Mouse (Mus musculus) left cerebral cortex, postnatal 14 days (tissue): Measurements from ENCODE around the gene Lrrc34. TPM values are rescaled to one million over a fixed set of nuclear protein-coding genes. Genes with fewer than 3 reads are reported as not detected.
A peak's percentile ranks its signal among the peaks of the same experiment; 100 is the strongest.

Experiments
- DNase-seq, 2 experiments: peaks; one replicate each; pipeline ENCODE4 v3.0.0; 2021 to 2022; ENCODE audit warnings: low spot score in 2 of 2, mixed read lengths in 1 of 2
- intact Hi-C: fragments of 180-260 bp; cut with DNase I; formaldehyde crosslinking; loops from one replicate; pipeline ENCODE4 v1.15.1; 2025
- total RNA-seq, 2 experiments: library from RNA; stranded (reverse); gene quantifications; 2 replicates each; pipeline ENCODE4 v1.2.3; 2021

Lrrc34 gene
- total RNA-seq, 2 experiments from 2014 or later = 0.18 TPM; not detected in 1

DNA sequence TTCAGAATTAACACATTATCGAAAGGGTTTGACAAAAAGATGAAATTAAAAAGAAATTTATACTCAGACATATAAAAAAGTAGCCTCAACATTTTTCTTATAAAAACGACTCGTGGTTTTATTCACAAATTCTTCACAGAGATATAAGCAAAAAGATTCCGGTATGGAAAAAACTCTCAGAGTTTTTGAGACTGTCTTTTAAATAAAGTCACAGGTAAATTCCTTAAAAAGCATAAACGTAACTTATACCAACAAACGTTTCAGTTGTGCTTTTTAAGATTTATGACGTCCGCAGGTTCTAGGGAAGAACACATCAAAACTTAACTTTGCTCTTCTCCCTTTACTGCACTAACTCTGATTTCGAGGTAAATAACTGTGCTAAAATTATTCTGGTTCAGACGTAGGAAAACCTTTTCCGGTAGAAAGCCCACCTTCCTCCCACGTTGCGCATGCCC is 46.0 kb downstream of the Lrrc34 start:
- intact Hi-C loops = loop anchor here (5.0 to 10.0 kb wide), 3 partner anchors 191 to 363 kb away; partner anchors contain the start of genes Phc3 and Sec62
- DNase-seq = no peak

DNA sequence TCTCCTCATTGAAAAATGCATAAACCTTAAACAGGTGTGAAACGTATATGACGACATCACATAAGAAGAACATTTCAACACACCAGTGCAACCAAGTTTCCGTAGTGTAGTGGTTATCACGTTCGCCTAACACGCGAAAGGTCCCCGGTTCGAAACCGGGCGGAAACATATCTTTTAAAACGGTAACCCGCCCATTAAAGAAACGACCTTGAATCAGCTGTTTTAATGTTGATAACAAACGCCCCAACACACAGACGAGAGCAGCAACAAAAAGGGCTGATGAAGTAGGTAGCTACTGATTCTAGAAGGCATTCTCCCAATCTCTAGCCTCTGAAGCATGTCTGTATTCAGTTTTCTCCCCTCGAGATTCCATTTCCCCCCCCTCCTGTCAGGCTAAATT is 46.5 kb downstream of the Lrrc34 start:
- intact Hi-C loops = loop anchor here (5.0 to 10.0 kb wide), 3 partner anchors 191 to 364 kb away; partner anchors contain the start of genes Phc3 and Sec62
- DNase-seq = peak; percentile 81 to 94

DNA sequence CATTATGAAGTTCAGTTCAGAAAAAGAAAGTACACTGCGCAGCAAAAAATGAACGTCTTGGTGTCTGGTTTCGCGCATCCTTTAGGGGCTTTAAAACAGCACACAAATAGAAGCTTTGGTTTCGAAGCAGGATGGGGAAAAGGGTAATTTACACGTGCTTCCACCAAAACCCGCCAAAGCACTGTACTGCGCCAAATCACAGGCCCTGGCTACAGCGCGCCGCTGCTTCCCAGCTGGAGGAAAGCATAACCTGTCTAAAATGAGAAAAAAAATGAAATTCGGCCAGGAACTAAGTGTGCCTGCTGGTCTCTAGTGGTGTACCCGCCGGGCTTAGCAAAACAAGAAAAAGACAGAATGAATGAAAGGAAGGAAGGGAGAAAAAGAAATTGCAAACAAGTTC is 47.0 kb downstream of the Lrrc34 start:
- intact Hi-C loops = loop anchor here (5.0 to 10.0 kb wide), 3 partner anchors 192 to 364 kb away; partner anchors contain the start of genes Phc3 and Sec62

DNA sequence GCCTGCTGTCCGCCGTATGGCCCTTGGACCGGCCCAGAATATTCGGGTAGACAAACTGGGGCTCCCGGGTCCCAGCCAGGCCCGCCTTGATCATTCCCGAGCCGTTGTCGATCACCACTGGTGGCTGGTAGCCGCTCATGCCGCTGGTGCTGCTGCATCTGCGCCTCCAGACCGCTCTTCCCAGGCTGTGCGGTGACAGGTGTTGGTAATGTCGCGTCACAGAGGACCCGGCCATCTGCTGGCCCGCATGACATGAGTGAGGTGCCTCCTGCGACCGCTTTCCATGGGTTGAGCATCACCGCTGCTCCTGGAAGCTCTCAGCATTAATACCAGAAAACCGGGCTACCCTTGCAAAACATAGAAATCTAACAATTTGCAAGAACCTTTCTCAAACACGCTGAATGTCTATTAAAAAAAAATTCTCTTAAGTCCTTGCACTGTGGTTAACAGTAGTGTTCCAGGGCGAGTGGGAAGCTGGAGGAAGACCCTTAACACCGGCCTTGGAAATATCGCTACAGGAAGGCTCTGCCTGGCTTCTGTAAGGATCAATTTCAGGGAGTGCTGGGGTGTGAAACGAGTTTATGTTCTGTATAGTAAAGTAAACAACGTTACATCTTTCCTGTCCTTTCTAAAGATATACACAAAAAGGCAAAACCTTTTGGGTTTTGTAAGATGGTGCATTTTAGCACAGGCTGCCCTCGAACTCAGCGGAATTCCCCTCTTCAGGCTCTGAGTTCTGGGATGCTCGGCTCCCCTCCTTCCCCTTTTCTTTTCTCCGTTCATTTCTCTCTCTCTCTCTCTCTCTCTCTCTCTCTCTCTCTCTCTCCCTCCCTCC is 47.7 kb downstream of the Lrrc34 start, which contains the start of gene Actrt3:
Gene Actrt3, minus strand, starts transcription at position 229 of the 835 bp plus-strand sequence.
- intact Hi-C loops = loop anchor here (5.0 to 10.0 kb wide), 3 partner anchors 192 to 365 kb away; partner anchors contain the start of genes Phc3 and Sec62
- peak; percentile 40 to 43 for DNase-seq

More for the DNA sequence above, 47.0 kb downstream of the Lrrc34 start:
- peak; percentile 27 to 36 for DNase-seq

DNA sequence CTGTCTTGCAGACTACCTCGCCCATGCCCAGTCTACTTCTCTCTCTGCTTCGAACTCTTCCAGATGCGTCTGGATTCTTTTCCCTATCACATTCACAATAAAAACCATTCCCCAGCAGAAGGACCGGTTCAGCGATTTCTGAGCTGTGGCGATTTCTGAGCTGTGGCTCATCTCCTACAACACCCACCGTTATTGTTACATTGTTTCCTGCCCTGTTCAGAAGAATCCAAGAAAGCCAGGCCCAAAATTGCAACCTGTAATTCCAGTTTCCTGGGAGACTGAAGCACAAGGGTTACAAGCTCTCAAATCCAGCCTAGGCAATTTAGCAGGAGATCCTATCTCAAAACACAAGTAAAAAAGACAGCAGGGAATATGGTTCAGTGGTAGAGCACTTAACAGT is 50.4 kb downstream of the Lrrc34 start:
- intact Hi-C loops = no loop called here
- DNase-seq = no peak

DNA sequence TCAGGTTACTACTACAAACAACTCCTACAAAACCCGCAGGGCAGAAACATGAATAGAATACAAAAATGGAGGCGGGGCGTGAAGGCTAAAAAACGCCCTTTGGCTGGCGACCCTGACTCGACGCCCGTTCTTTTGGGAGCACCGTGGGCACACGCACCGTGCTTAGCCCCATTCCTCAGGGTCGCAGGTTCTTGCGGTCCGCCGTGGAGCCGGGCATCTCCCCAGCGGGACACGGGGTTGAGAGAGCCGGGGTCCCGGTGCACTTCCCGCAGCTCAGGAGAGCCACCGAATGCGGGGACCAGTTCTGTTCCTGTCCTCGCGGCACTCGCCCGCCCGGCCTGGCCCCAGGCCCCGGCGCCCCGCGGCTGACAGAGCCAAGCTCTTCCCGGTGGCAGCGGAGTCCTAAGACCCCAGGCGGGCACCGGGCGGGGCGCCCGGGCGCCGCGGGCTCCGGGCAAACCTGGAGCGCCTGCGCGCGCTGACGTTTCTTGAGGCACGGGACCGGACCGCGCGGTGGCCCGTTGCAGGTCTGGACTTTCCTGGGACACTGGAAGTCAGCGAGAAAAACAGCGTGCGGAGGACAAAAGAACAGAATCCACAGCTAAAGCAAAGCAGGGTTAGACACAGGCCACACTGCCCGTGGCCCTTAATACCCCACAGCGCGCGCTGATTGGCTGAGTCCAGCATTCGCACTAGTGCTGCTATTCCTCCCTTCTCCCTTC is 52.4 kb downstream of the Lrrc34 start:
- peak in 1 of 2 experiments; percentile 26 for DNase-seq
- intact Hi-C loops = no loop called here

DNA sequence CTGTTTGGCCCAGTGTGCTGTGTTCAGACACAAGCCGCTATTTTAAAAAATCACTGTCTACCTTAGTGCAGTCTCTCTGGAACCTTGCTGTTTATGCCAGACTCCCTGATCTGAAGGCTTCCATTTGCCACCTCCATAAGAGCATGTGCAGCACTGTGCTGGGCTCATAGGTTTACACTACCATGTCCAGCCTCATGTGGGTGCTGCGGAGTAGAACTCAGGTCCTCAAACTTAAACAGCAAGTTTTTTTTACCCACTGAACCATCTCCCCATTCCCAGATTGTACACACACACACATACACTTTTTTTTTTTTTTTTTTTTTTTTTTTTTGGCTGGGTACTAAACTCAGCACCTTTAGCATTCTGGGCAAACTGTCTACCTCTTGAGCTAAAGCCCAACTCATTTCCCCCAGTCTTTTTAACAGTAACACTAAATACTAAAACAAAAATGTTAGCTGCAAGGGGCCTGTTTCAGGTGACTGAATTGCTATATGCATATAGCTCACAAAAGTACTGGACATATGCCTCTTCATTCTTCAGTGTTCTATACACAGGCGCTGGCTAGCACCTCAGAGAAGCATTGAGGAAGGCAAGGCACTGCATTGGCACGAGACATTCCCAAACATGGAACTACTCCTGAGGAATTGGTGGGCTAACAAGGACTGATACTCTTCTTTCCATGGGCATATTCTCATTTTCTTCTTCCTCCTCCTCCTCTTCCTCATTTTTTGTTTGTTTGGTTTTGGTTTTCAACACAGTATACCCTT is 53.8 kb downstream of the Lrrc34 start:
- DNase-seq = no peak
- intact Hi-C loops = loop anchor here (2.0 kb wide), 1 partner anchor 547 kb away; no protein-coding TSS in a partner anchor

DNA sequence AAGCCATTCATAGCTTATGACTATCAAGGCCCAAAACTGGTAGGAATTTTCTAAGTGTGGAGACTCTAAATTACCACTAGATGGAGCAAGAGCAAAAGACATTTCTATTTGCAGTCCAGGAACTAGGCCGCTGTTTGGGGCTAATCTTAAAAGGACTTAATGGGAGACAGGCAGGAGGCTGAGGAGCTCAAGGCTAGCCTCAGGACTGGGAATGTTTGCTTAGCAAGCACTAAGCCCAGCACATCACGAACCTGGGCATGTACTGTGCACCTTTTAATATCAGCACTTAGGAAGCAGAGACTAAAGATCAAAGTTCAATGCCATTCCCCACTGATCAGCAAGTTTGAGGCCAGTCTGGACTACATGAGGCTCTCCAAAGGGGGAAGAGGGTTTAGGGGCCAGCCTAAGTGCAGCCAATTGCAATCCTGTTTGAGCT is 55.2 kb downstream of the Lrrc34 start:
- peak in 1 of 2 experiments; percentile 53 for DNase-seq
- intact Hi-C loops = loop anchor here (2.0 kb wide), 1 partner anchor 548 kb away; no protein-coding TSS in a partner anchor

DNA sequence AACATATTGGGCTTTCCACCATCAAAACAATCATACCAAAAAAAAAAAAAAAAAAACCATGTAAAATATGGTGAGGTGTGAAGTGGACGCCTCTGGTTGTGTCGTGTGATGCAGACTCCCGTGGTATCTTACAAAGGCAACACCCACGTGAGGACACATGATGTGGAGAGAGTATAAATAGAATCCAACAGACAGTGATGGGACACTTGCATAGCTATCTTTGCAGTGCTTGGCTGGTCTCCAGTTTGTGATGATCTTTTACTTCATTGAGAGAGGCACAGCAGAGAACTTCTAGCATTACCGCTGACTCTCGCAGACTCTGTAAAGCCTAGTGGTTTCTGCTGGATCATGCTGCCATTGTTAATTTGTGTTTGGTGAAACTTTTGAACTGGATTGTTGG is 58.8 kb downstream of the Lrrc34 start:
- no peak for DNase-seq
- intact Hi-C loops = no loop called here

Other genes with a start within 250 kb of the Lrrc34 start
- 1 to 10 TPM; 5.2 to 6.0 TPM for gene Mecom, start 99.9 kb downstream of the Lrrc34 start, total RNA-seq
- gene Actrt3, start 47.9 kb downstream of the Lrrc34 start, total RNA-seq = under 1 TPM; 0.57 to 0.72 TPM
- gene Mynn, start 45.8 kb downstream of the Lrrc34 start, total RNA-seq = 10 to 100 TPM; 15.5 to 17.3 TPM
- not detected for gene Lrriq4, start 3.4 kb downstream of the Lrrc34 start, total RNA-seq
- gene Lrrc31, start 52.0 kb upstream of the Lrrc34 start, total RNA-seq = not detected
- under 1 TPM in 1 of 2 experiments, not detected in 1; 0.11 TPM for gene Samd7, start 98.4 kb upstream of the Lrrc34 start, total RNA-seq
- gene Sec62, start 145.0 kb upstream of the Lrrc34 start, total RNA-seq = 100 to 1,000 TPM; 101 to 111 TPM
- under 1 TPM; 0.22 to 0.53 TPM for gene Gpr160, start 208.1 kb upstream of the Lrrc34 start, total RNA-seq